Mouse (Mus musculus) adrenal gland, postnatal 14 days (tissue): ENCODE data around the gene Gstp2. TPM values are rescaled to one million over a fixed set of nuclear protein-coding genes. Genes with fewer than 3 reads are reported as not detected.

Experiments used
- total RNA-seq: library from RNA; stranded (reverse); gene quantifications from 2 replicates; pipeline ENCODE4 v1.2.3, GENCODE M21; 2021

Gstp2 gene
- total RNA-seq, 1 experiment from 2014 or later = 76.7 TPM

Other genes starting within 250 kb of the Gstp2 start
- 52.0 and 82.2 TPM in 2 replicates for gene Chka, start 194.2 kb downstream of the Gstp2 start, total RNA-seq
- 44.3 and 48.8 TPM in 2 replicates for gene Tcirg1, start 138.9 kb downstream of the Gstp2 start, total RNA-seq
- 440 and 447 TPM in 2 replicates for gene Ndufs8, start 133.2 kb downstream of the Gstp2 start, total RNA-seq
- 57.8 and 73.4 TPM in 2 replicates for gene Aldh3b1, start 116.2 kb downstream of the Gstp2 start, total RNA-seq
- 35.4 and 48.9 TPM in 2 replicates for gene Unc93b1, start 110.8 kb downstream of the Gstp2 start, total RNA-seq
- gene Aldh3b3, start 87.4 kb downstream of the Gstp2 start, total RNA-seq = 0.41 and 0.44 TPM in 2 replicates
- gene Aldh3b2, start 73.7 kb downstream of the Gstp2 start, total RNA-seq = 7.6 and 11.6 TPM in 2 replicates
- 25.7 and 31.1 TPM in 2 replicates for gene Acy3, start 59.5 kb downstream of the Gstp2 start, total RNA-seq
- not detected in 2 replicates for gene Tbx10, start 53.3 kb downstream of the Gstp2 start, total RNA-seq
- 41.1 and 49.2 TPM in 2 replicates for gene Nudt8, start 45.4 kb downstream of the Gstp2 start, total RNA-seq
- 0.89 and 1.7 TPM in 2 replicates for gene Gm49405, start 45.4 kb downstream of the Gstp2 start, total RNA-seq
- 1.6 and 2.8 TPM in 2 replicates for gene Doc2g, start 42.7 kb downstream of the Gstp2 start, total RNA-seq
- gene Ndufv1, start 33.2 kb downstream of the Gstp2 start, total RNA-seq = 604 and 685 TPM in 2 replicates
- 289 and 329 TPM in 2 replicates for gene Gstp1, start 8.0 kb downstream of the Gstp2 start, total RNA-seq
- gene Gstp3, start 13.5 kb upstream of the Gstp2 start, total RNA-seq = 4.5 and 58.0 TPM in 2 replicates
- not detected in 2 replicates for gene Cabp2, start 35.6 kb upstream of the Gstp2 start, total RNA-seq
- 78.4 and 97.1 TPM in 2 replicates for gene Cdk2ap2, start 51.2 kb upstream of the Gstp2 start, total RNA-seq
- 95.1 and 116 TPM in 2 replicates for gene Pitpnm1, start 54.0 kb upstream of the Gstp2 start, total RNA-seq
- gene Aip, start 79.8 kb upstream of the Gstp2 start, total RNA-seq = 81.3 and 94.1 TPM in 2 replicates
- 0.08 TPM in 1 of 2 replicates, not detected in the other for gene Gpr152, start 93.8 kb upstream of the Gstp2 start, total RNA-seq
- gene Cabp4, start 98.0 kb upstream of the Gstp2 start, total RNA-seq = 1.7 and 2.4 TPM in 2 replicates
- 183 and 193 TPM in 2 replicates for gene Coro1b, start 102.6 kb upstream of the Gstp2 start, total RNA-seq
- gene Ptprcap, start 107.6 kb upstream of the Gstp2 start, total RNA-seq = 4.4 and 27.5 TPM in 2 replicates
- 29.1 and 34.4 TPM in 2 replicates for gene Rps6kb2, start 117.3 kb upstream of the Gstp2 start, total RNA-seq
- 2.6 and 4.1 TPM in 2 replicates for gene Carns1, start 129.5 kb upstream of the Gstp2 start, total RNA-seq
- gene Tbc1d10c, start 145.3 kb upstream of the Gstp2 start, total RNA-seq = 1.9 and 15.1 TPM in 2 replicates
- gene Ppp1ca, start 146.0 kb upstream of the Gstp2 start, total RNA-seq = 369 and 402 TPM in 2 replicates
- 8.2 and 10.7 TPM in 2 replicates for gene Rad9a, start 155.6 kb upstream of the Gstp2 start, total RNA-seq
- 10.8 and 16.3 TPM in 2 replicates for gene Clcf1, start 168.2 kb upstream of the Gstp2 start, total RNA-seq
- gene AC109138.7, start 168.3 kb upstream of the Gstp2 start, total RNA-seq = not detected in 2 replicates
- 43.3 and 57.9 TPM in 2 replicates for gene Pold4, start 185.9 kb upstream of the Gstp2 start, total RNA-seq
- gene Ssh3, start 223.2 kb upstream of the Gstp2 start, total RNA-seq = 17.3 and 20.8 TPM in 2 replicates
- gene Ankrd13d, start 237.1 kb upstream of the Gstp2 start, total RNA-seq = 2.7 and 4.8 TPM in 2 replicates